Comparison of ENCODE assay signal across 21 mouse cellular contexts in genomic region chr9:74342176-74342575, GRCm38 (mm10).
DNase-seq lines count a peak whose midpoint lies in the region; ATAC-seq and TF ChIP-seq lines count a peak whose summit lies in the region.
"Had no signal": no experiment of that assay in that cellular context is flagged by ENCODE, and none has a peak within 500 bp of the region (broad histone marks: within the 10 kb centered on the region; RNA-seq: fewer than 3 reads in every experiment).

No protein-coding gene starts in this region.

- intact Hi-C loops in heart, postnatal 36 days (cut with DNase I): no loop called here

- WGBS in forebrain, embryonic 12.5 days: 94% methylated on average over 1 of the region's 1 CpGs
- WGBS in hindbrain, postnatal 0 days: 82% methylated on average over 1 of the region's 1 CpGs

- no peak overlapping the region for H3K4me2 ChIP-seq in forebrain, embryonic 12.5 days
- H3K4me2 ChIP-seq in hindbrain, postnatal 0 days (ENCODE audit: low read depth, low read length): no peak overlapping the region
- H3K4me2 ChIP-seq: embryonic facial prominence, embryonic 13.5 days; embryonic facial prominence, embryonic 15.5 days; forebrain, embryonic 13.5 days had no signal

- no peak overlapping the region for H3K9ac ChIP-seq in forebrain, embryonic 12.5 days
- no peak overlapping the region for H3K9ac ChIP-seq in hindbrain, postnatal 0 days (replicated peaks; ENCODE audit: low read length)
- H3K9ac ChIP-seq: embryonic facial prominence, embryonic 13.5 days; embryonic facial prominence, embryonic 15.5 days; forebrain, embryonic 13.5 days had no signal

- no peaks in the 10 kb centered on the region for H3K27me3 ChIP-seq in forebrain, embryonic 12.5 days
- H3K27me3 ChIP-seq in hindbrain, postnatal 0 days (ENCODE audit: insufficient read depth, low read length): no peaks in the 10 kb centered on the region
- H3K27me3 ChIP-seq: embryonic facial prominence, embryonic 13.5 days; embryonic facial prominence, embryonic 15.5 days; forebrain, embryonic 13.5 days had no signal

- no peak for TF ChIP-seq CTCF in hindbrain, postnatal 0 days (IDR thresholded peaks at IDR 0.05; ENCODE audit: low read depth)

- H3K9me3 ChIP-seq in forebrain, embryonic 12.5 days: no peaks in the 10 kb centered on the region
- H3K9me3 ChIP-seq in hindbrain, postnatal 0 days (ENCODE audit: low read length): no peaks in the 10 kb centered on the region
- H3K9me3 ChIP-seq: embryonic facial prominence, embryonic 13.5 days; embryonic facial prominence, embryonic 15.5 days; forebrain, embryonic 10.5 days; forebrain, embryonic 13.5 days had no signal

- H3K36me3 ChIP-seq in forebrain, embryonic 12.5 days (replicated peaks): no peaks in the 10 kb centered on the region
- no peaks in the 10 kb centered on the region for H3K36me3 ChIP-seq in hindbrain, postnatal 0 days (ENCODE audit: insufficient read depth, low read length)
- H3K36me3 ChIP-seq: embryonic facial prominence, embryonic 13.5 days; embryonic facial prominence, embryonic 15.5 days; forebrain, embryonic 10.5 days had no signal

- no peak for ATAC-seq in forebrain, embryonic 12.5 days (ENCODE audit: low FRiP score)
- no peak for ATAC-seq in hindbrain, postnatal 0 days
- ATAC-seq: forebrain, embryonic 13.5 days; forebrain, embryonic 16.5 days had no signal

- H3K27ac ChIP-seq in forebrain, embryonic 12.5 days: no peak overlapping the region
- no peak overlapping the region for H3K27ac ChIP-seq in hindbrain, postnatal 0 days
- H3K27ac ChIP-seq: embryonic facial prominence, embryonic 13.5 days; embryonic facial prominence, embryonic 15.5 days; forebrain, embryonic 10.5 days; forebrain, embryonic 13.5 days; gastrocnemius, adult 2 months had no signal

- peak; percentile 7 to 20 for DNase-seq in adrenal gland, adult 18-20 months (ENCODE audit: low spot score in 2 of 2)
- peak; percentile 76 for DNase-seq in adrenal gland, adult 2 months
- DNase-seq in adrenal gland, postnatal 10 days: peak; percentile 53
- DNase-seq in adrenal gland, postnatal 25 days: peak; percentile 12
- DNase-seq in spleen, postnatal 10 days (ENCODE audit: low spot score in 2 of 2): no peak
- DNase-seq in heart, postnatal 36 days: no peak
- DNase-seq in hindbrain, postnatal 0 days (ENCODE audit: low spot score): no peak
- DNase-seq: cerebellum, adult 11-12 months; cerebellum, adult 2 months; cerebellum, adult 9-11 months; cerebellum, postnatal 14 days; cerebellum, postnatal 36 days; embryo, embryonic 11 days; gastrocnemius, adult 2 months had no signal

- H3K4me1 ChIP-seq in forebrain, embryonic 12.5 days: 0 out of 2 replicates have a peak, but pooled peaks cover 5% of the 10 kb centered on the region
- no peaks in the 10 kb centered on the region for H3K4me1 ChIP-seq in hindbrain, postnatal 0 days (ENCODE audit: insufficient read depth, low read length)
- H3K4me1 ChIP-seq: embryonic facial prominence, embryonic 13.5 days; embryonic facial prominence, embryonic 15.5 days; forebrain, embryonic 10.5 days had no signal

- H3K4me3 ChIP-seq in forebrain, embryonic 12.5 days (replicated peaks): no peak overlapping the region
- no peak overlapping the region for H3K4me3 ChIP-seq in hindbrain, postnatal 0 days (ENCODE audit: low read length)
- H3K4me3 ChIP-seq: embryonic facial prominence, embryonic 13.5 days; embryonic facial prominence, embryonic 15.5 days; erythroblast, embryonic 14.5 days; forebrain, embryonic 10.5 days; forebrain, embryonic 13.5 days; gastrocnemius, adult 2 months had no signal

Comparison
In these comparisons a context has a peak if more than half of its experiments do, and no peak if none do; other contexts are left out.
1. DNase-seq: peak in adrenal gland, adult 18-20 months (2 of 2), adrenal gland, adult 2 months (single experiment), adrenal gland, postnatal 10 days (single experiment) and adrenal gland, postnatal 25 days (single experiment); none in spleen, postnatal 10 days (0 of 2), heart, postnatal 36 days (0 of 2) and hindbrain, postnatal 0 days (single experiment).